Mouse (Mus musculus) myocyte (in vitro differentiated cells): ENCODE results near the gene Egln1. TPM values are rescaled to one million over a fixed set of nuclear protein-coding genes. Genes with fewer than 3 reads are reported as not detected.

Source experiments
- H3K27me3 ChIP-seq: one replicate; pipeline ENCODE4 v1.6.1; 2011; ENCODE audit not compliant: control insufficient read depth, insufficient read depth, insufficient read length
- H3K36me3 ChIP-seq: one replicate; pipeline ENCODE4 v1.6.1; 2011; ENCODE audit not compliant: control insufficient read depth, insufficient read depth
- H3K4me2 ChIP-seq: one replicate; pipeline ENCODE4 v1.6.1; 2011; ENCODE audit warnings: low read depth, control low read depth
- H3K4me3 ChIP-seq: one replicate; pipeline ENCODE4 v1.5.1; 2011; ENCODE audit warnings: mild to moderate bottlenecking, control low read depth, moderate library complexity
- H3K79me2 ChIP-seq: one replicate; pipeline ENCODE4 v1.6.1; 2011; ENCODE audit not compliant: control insufficient read depth, insufficient read depth
- H3ac ChIP-seq: one replicate; pipeline ENCODE4 v1.6.1; 2011; ENCODE audit not compliant: control insufficient read depth, insufficient read length
- CEBPB ChIP-seq: IDR thresholded peaks from 2 replicates; pipeline ENCODE4 v1.6.1; 2011; ENCODE audit warnings: mild to moderate bottlenecking, moderate library complexity; ENCODE audit not compliant: poor library complexity, insufficient read depth, severe bottlenecking
- E2F4 ChIP-seq: IDR thresholded peaks from one replicate; pipeline ENCODE4 v1.6.1; 2011; ENCODE audit warnings: mild to moderate bottlenecking, control low read depth, moderate library complexity; ENCODE audit not compliant: insufficient read depth
- MAX ChIP-seq: IDR thresholded peaks from one replicate; pipeline ENCODE4 v1.6.1; 2011; ENCODE audit warnings: low read depth, mild to moderate bottlenecking, control low read depth
- MYOD1 ChIP-seq, 3 experiments: IDR thresholded peaks; one replicate each; pipeline ENCODE4 v1.6.1; 2011; ENCODE audit warnings: control low read depth in 2 of 3, low read depth in 2 of 3, mild to moderate bottlenecking in 2 of 3, moderate library complexity in 1 of 3; ENCODE audit not compliant: insufficient read length in 2 of 3, control insufficient read depth in 1 of 3
- MYOG ChIP-seq, 3 experiments: IDR thresholded peaks; one replicate each; pipeline ENCODE4 v1.6.1; 2011; ENCODE audit warnings: control low read depth in 2 of 3, low read depth in 2 of 3, mild to moderate bottlenecking in 2 of 3; ENCODE audit not compliant: insufficient read length in 2 of 3, control insufficient read depth in 1 of 3, insufficient read depth in 1 of 3
- POLR2A ChIP-seq: IDR thresholded peaks from one replicate; pipeline ENCODE4 v1.6.1; 2011; ENCODE audit warnings: low read depth, mild to moderate bottlenecking, control low read depth, moderate library complexity; ENCODE audit not compliant: insufficient read length
- POLR2AphosphoS2 ChIP-seq: IDR thresholded peaks from one replicate; pipeline ENCODE4 v1.6.1; 2011; ENCODE audit warnings: low read depth, control low read depth; ENCODE audit not compliant: insufficient read length
- REST ChIP-seq: IDR thresholded peaks from one replicate; pipeline ENCODE4 v1.6.1; 2011; ENCODE audit warnings: mild to moderate bottlenecking, control low read depth, moderate library complexity; ENCODE audit not compliant: insufficient read depth, insufficient read length
- SRF ChIP-seq: IDR thresholded peaks from one replicate; pipeline ENCODE4 v1.6.1; 2011; ENCODE audit warnings: low read depth; ENCODE audit not compliant: control insufficient read depth, insufficient read length
- TCF12 ChIP-seq: IDR thresholded peaks from one replicate; pipeline ENCODE4 v1.6.1; 2011; ENCODE audit warnings: mild to moderate bottlenecking, control low read depth; ENCODE audit not compliant: poor library complexity, insufficient read depth, severe bottlenecking
- TCF3 ChIP-seq: IDR thresholded peaks from one replicate; pipeline ENCODE4 v1.6.1; 2011; ENCODE audit warnings: low read depth, control low read depth; ENCODE audit not compliant: insufficient read length
- USF1 ChIP-seq: IDR thresholded peaks from one replicate; pipeline ENCODE4 v1.6.1; 2011; ENCODE audit warnings: low read depth, mild to moderate bottlenecking, control low read depth, moderate library complexity
- polyA plus RNA-seq: library from polyadenylated mRNA; unstranded; fragments of >200 nt; fragmentation: generic; extraction: Trizol; gene quantifications from one replicate; pipeline ENCODE4 v1.2.1, GENCODE M21; 2012; ENCODE audit warnings: missing spikeins

Gene Egln1
- polyA plus RNA-seq, 1 experiment = 35.8 TPM

GRCm38 (mm10) chr8:124947865-124948732 is 1.0 kb downstream of the Egln1 start:
- peak overlapping the region; percentile 94 for H3ac ChIP-seq
- H3K4me3 ChIP-seq = peak overlapping the region; percentile 94
- H3K27me3 ChIP-seq = no peaks in the 10 kb centered on the region
- H3K36me3 ChIP-seq = no peaks in the 10 kb centered on the region
- TF ChIP-seq POLR2A (peak; percentile 17), MAX (no peak), TCF12 (no peak), MYOD1 (IDR thresholded peaks at IDR 0.05; ENCODE audit: control insufficient read depth in 1 of 3, insufficient read length in 2 of 3, low read depth in 2 of 3) (no peak), CEBPB (no peak)
- H3K79me2 ChIP-seq = peaks cover 59% of the 10 kb centered on the region
- peak overlapping the region; percentile 89 for H3K4me2 ChIP-seq

- H3K4me2 ChIP-seq = no peak overlapping the region
Observed at GRCm38 (mm10) chr8:124944406-124944805, 4.7 kb downstream of the Egln1 start.

GRCm38 (mm10) chr8:124943801-124944200 is 5.3 kb downstream of the Egln1 start:
- peaks cover 95% of the 10 kb centered on the region for H3K79me2 ChIP-seq
- no peaks in the 10 kb centered on the region for H3K27me3 ChIP-seq
- H3K4me2 ChIP-seq = no peak overlapping the region
- no peaks in the 10 kb centered on the region for H3K36me3 ChIP-seq
- H3ac ChIP-seq = no peak overlapping the region
- no peak overlapping the region for H3K4me3 ChIP-seq
- no peak for TF ChIP-seq CEBPB
- TF ChIP-seq MYOG (IDR thresholded peaks at IDR 0.05; ENCODE audit: control insufficient read depth in 1 of 3, insufficient read depth in 1 of 3, insufficient read length in 2 of 3, low read depth in 2 of 3) = no peak
- no peak for TF ChIP-seq REST
- no peak for TF ChIP-seq TCF12
- no peak for TF ChIP-seq MAX
- TF ChIP-seq POLR2A = no peak
- TF ChIP-seq USF1 = no peak
- TF ChIP-seq MYOD1 (IDR thresholded peaks at IDR 0.05; ENCODE audit: control insufficient read depth in 1 of 3, insufficient read length in 2 of 3, low read depth in 2 of 3) = no peak
- no peak for TF ChIP-seq POLR2AphosphoS2
- TF ChIP-seq TCF3 = no peak
- TF ChIP-seq E2F4 = no peak
- TF ChIP-seq SRF = no peak

More at GRCm38 (mm10) chr8:124944406-124944805, 4.7 kb downstream of the Egln1 start:
- Histone ChIP-seq H3K36me3 (no peaks in the 10 kb centered on the region), H3K27me3 (no peaks in the 10 kb centered on the region), H3ac (no peak overlapping the region), H3K79me2 (peaks cover 88% of the 10 kb centered on the region), H3K4me3 (no peak overlapping the region)
- TF ChIP-seq E2F4 (no peak), CEBPB (no peak), TCF3 (no peak), POLR2AphosphoS2 (no peak), POLR2A (no peak), USF1 (no peak), MYOD1 (IDR thresholded peaks at IDR 0.05; ENCODE audit: control insufficient read depth in 1 of 3, insufficient read length in 2 of 3, low read depth in 2 of 3) (no peak), MAX (no peak), SRF (no peak), MYOG (IDR thresholded peaks at IDR 0.05; ENCODE audit: control insufficient read depth in 1 of 3, insufficient read depth in 1 of 3, insufficient read length in 2 of 3, low read depth in 2 of 3) (no peak), TCF12 (no peak), REST (no peak)

GRCm38 (mm10) chr8:124937293-124937692 is 11.8 kb downstream of the Egln1 start:
- no peak for TF ChIP-seq REST
- no peak for TF ChIP-seq POLR2AphosphoS2
- no peak for TF ChIP-seq MAX
- H3K79me2 ChIP-seq = peaks cover 94% of the 10 kb centered on the region
- H3ac ChIP-seq = no peak overlapping the region
- no peaks in the 10 kb centered on the region for H3K36me3 ChIP-seq
- H3K27me3 ChIP-seq = no peaks in the 10 kb centered on the region
- no peak overlapping the region for H3K4me3 ChIP-seq
- H3K4me2 ChIP-seq = no peak overlapping the region

- Histone ChIP-seq H3K4me3 (no peak overlapping the region), H3K27me3 (no peaks in the 10 kb centered on the region), H3K36me3 (no peaks in the 10 kb centered on the region), H3K4me2 (no peak overlapping the region), H3K79me2 (peaks cover 94% of the 10 kb centered on the region), H3ac (no peak overlapping the region)
- TF ChIP-seq TCF3 (no peak), POLR2A (no peak), POLR2AphosphoS2 (no peak)
Observed at GRCm38 (mm10) chr8:124936699-124937098, 12.4 kb downstream of the Egln1 start.
